Mouse (Mus musculus) kidney, postnatal 0 days (tissue): ENCODE data around the gene Myo1d. TPM values are rescaled to one million over a fixed set of nuclear protein-coding genes. Genes with fewer than 3 reads are reported as not detected.

Experiments used
- ATAC-seq: fragments of 200-750 bp; cut with Nextera tagmentation; replicated peaks from 2 replicates; pipeline ENCODE4 v1.8.0; 2017; ENCODE audit warnings: low read depth, moderate number of reproducible peaks, moderate TSS enrichment, moderate library complexity; ENCODE audit not compliant: low FRiP score
- DNase-seq: peaks from one replicate; pipeline ENCODE4 v3.0.0-alpha.2; 2016; ENCODE audit warnings: low spot score
- H3K27ac ChIP-seq: fragments of 300-500 bp; sonication (generic); 2 replicates; pipeline ENCODE4 v1.5.1; 2014; ENCODE audit warnings: mild to moderate bottlenecking
- H3K27me3 ChIP-seq: fragments of 300-500 bp; sonication (generic); 2 replicates; pipeline ENCODE4 v1.6.1; 2014; ENCODE audit warnings: low read length, mixed read lengths; ENCODE audit not compliant: insufficient read depth
- H3K36me3 ChIP-seq: fragments of 300-500 bp; sonication (generic); 2 replicates; pipeline ENCODE4 v1.6.1; 2014; ENCODE audit warnings: low read length, mixed read lengths; ENCODE audit not compliant: insufficient read depth
- H3K4me1 ChIP-seq: fragments of 300-500 bp; sonication (generic); replicated peaks from 2 replicates; pipeline ENCODE4 v1.6.1; 2014; ENCODE audit warnings: antibody characterized with exemption, low read length, mixed read lengths; ENCODE audit not compliant: insufficient read depth
- H3K4me2 ChIP-seq: fragments of 300-500 bp; sonication (generic); 2 replicates; pipeline ENCODE4 v1.6.1; 2014; ENCODE audit warnings: mild to moderate bottlenecking, low read length, moderate library complexity, mixed read lengths
- H3K4me3 ChIP-seq: fragments of 300-500 bp; sonication (generic); replicated peaks from 2 replicates; pipeline ENCODE4 v1.5.1; 2014; ENCODE audit warnings: low read depth, low read length
- H3K9ac ChIP-seq: fragments of 300-500 bp; sonication (generic); 2 replicates; pipeline ENCODE4 v1.6.1; 2014; ENCODE audit warnings: low read depth, low read length
- H3K9me3 ChIP-seq: fragments of 300-500 bp; sonication (generic); replicated peaks from 2 replicates; pipeline ENCODE4 v1.6.1; 2016; ENCODE audit warnings: low read length, inconsistent platforms, mixed read lengths
- CTCF ChIP-seq: IDR thresholded peaks from 2 replicates; pipeline ENCODE4 v1.5.1; 2016; ENCODE audit warnings: antibody characterized with exemption, low read depth, mild to moderate bottlenecking, moderate library complexity
- WGBS: fragments of 180-500 bp; shearing (Covaris S2); extraction: QIAGEN DNeasy Blood & Tissue Kit; methylation state at CpG from one replicate; pipeline ENCODE4 v1.1.7; 2014; 5-methylcytosine and 5-hydroxymethylcytosine counted together
- polyA plus RNA-seq: library from polyadenylated mRNA; unstranded; fragments of >200 nt; fragmentation: Nextera tagmentation; extraction: Ambion mirVana; gene quantifications from 2 replicates; pipeline ENCODE4 v1.2.1, GENCODE M21; 2015

Myo1d gene
- 15.7 and 16.9 TPM in 2 replicates for polyA plus RNA-seq

GRCm38 (mm10) chr11:80779527-80780344, at the start of gene Myo1d:
Gene Myo1d, minus strand, starts transcription at chr11:80780025.
- ATAC-seq: peak; percentile 96
- WGBS: 1% methylated on average over 82 of the region's 87 CpGs
- Histone ChIP-seq H3K4me1 (0 out of 2 replicates have a peak, but pooled peaks cover 3% of the 10 kb centered on the region), H3K9ac (peak within 1 kb of the TSS; percentile 64), H3K36me3 (no peaks in the 10 kb centered on the region), H3K27me3 (no peaks in the 10 kb centered on the region), H3K4me2 (peak within 1 kb of the TSS; percentile 91), H3K27ac (peak within 1 kb of the TSS; percentile 86), H3K4me3 (peak within 1 kb of the TSS; percentile 68), H3K9me3 (no peaks in the 10 kb centered on the region)
- peak; percentile 77 for TF ChIP-seq CTCF
- peak; percentile 89 for DNase-seq

DNA sequence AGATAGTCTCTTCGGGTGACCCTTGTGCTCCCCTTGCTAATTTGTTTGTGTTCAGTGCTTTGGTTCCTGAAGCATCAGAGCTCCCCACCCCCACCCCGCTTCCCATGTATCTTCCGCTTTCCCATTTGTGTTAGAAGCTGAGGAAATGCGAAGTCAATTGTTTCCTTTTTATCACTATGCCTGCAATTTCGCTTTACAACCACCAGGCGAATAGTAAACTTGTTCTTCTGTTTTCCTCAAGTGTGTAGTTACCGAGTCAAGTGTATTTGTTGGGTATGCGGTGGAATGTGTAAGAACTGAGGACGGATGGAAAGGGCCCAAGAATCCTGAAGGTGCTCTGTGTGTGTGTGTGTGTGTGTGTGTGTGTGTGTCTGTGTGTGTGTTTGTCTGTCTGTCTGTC, 42.0 kb upstream of the Myo1d start:
- H3K4me3 ChIP-seq: no peak overlapping the region
- peaks cover 15% of the 10 kb centered on the region; the same call in 1 of the 2 replicates for H3K36me3 ChIP-seq
- no peak overlapping the region for H3K27ac ChIP-seq
- 80% methylated on average over 9 of the region's 9 CpGs for WGBS
- TF ChIP-seq CTCF: no peak; the same call in 1 of the 2 replicates
- DNase-seq: no peak
- H3K27me3 ChIP-seq: no peaks in the 10 kb centered on the region
- H3K9ac ChIP-seq: no peak overlapping the region
- no peaks in the 10 kb centered on the region for H3K9me3 ChIP-seq
- no peak for ATAC-seq
- no peak overlapping the region for H3K4me2 ChIP-seq
- H3K4me1 ChIP-seq: peaks cover 7% of the 10 kb centered on the region; the same call in 1 of the 2 replicates

DNA sequence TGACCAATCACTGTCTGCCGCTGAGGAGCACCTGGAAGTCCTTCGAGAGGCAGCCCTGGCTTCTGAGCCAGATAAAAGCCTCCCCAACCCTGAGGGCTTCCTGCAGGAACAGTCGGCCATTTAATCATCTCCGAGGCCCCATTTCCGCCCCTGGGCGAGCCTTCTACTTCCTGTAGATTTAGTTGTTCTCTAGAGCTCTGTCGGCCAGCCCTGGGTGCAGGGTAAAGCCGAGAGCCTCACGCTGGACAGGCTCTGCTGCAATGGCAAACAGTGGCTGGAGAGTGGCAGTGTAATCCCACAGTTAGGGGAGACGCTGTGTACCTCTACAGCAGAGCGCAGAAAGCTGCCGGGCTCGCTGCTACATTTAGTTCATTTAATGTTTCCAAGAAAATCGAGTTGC, 41.5 kb upstream of the Myo1d start:
- Histone ChIP-seq H3K27ac (peak overlapping the region; percentile 19; the same call in 1 of the 2 replicates), H3K4me1 (peaks cover 7% of the 10 kb centered on the region; the same call in 1 of the 2 replicates), H3K27me3 (no peaks in the 10 kb centered on the region), H3K4me2 (no peak overlapping the region), H3K9me3 (no peaks in the 10 kb centered on the region), H3K36me3 (peaks cover 15% of the 10 kb centered on the region; the same call in 1 of the 2 replicates), H3K4me3 (no peak overlapping the region), H3K9ac (no peak overlapping the region)
- TF ChIP-seq CTCF: peak; percentile 41; the same call in 1 of the 2 replicates
- DNase-seq: peak; percentile 28
- WGBS: 59% methylated on average over 14 of the region's 14 CpGs
- no peak for ATAC-seq

DNA sequence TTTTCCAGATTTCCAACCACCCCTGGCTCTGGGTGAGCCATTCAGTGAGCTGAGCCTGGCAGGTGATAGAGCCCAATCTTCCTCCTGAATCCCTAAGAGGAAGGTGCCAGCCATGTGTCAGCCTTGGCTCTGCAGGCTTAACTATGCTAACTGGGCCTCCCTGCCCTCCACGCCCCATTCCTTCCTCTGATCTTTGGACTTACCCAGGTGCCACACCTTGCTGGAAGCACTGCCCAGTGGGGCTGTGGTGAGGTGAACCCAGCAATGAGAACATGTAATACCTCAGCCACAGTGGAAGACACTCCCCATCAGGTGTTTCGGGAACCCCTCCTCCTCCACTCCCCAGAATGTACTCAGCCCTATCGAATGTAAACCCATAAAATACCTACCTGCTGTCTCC, 40.3 kb upstream of the Myo1d start:
- DNase-seq (no peak), ATAC-seq (no peak)
- Histone ChIP-seq H3K36me3 (peaks cover 22% of the 10 kb centered on the region), H3K27me3 (no peaks in the 10 kb centered on the region), H3K9me3 (no peaks in the 10 kb centered on the region), H3K9ac (no peak overlapping the region), H3K4me3 (no peak overlapping the region), H3K27ac (no peak overlapping the region), H3K4me2 (no peak overlapping the region), H3K4me1 (peaks cover 7% of the 10 kb centered on the region; the same call in 1 of the 2 replicates)
- TF ChIP-seq CTCF: no peak
- 90% methylated on average over 3 of the region's 3 CpGs for WGBS

- TF ChIP-seq CTCF: peak; percentile 97
These were observed 38.4 kb upstream of the Myo1d start for GRCm38 (mm10) chr11:80818060-80818697.

GRCm38 (mm10) chr11:80815354-80815753, 35.5 kb upstream of the Myo1d start:
- peaks cover 23% of the 10 kb centered on the region for H3K36me3 ChIP-seq
- no peaks in the 10 kb centered on the region for H3K9me3 ChIP-seq
- ATAC-seq: no peak
- no peak overlapping the region for H3K27ac ChIP-seq
- H3K4me3 ChIP-seq: no peak overlapping the region
- no peak overlapping the region for H3K9ac ChIP-seq
- no peaks in the 10 kb centered on the region for H3K27me3 ChIP-seq
- H3K4me2 ChIP-seq: no peak overlapping the region
- TF ChIP-seq CTCF: no peak
- DNase-seq: no peak
- peaks cover 7% of the 10 kb centered on the region; the same call in 1 of the 2 replicates for H3K4me1 ChIP-seq
- WGBS: 80% methylated on average over 7 of the region's 7 CpGs

More at GRCm38 (mm10) chr11:80818060-80818697, 38.4 kb upstream of the Myo1d start:
- Histone ChIP-seq H3K9ac (no peak overlapping the region), H3K4me1 (peaks cover 7% of the 10 kb centered on the region; the same call in 1 of the 2 replicates), H3K27me3 (no peaks in the 10 kb centered on the region), H3K27ac (peak overlapping the region; percentile 64), H3K36me3 (peaks cover 28% of the 10 kb centered on the region), H3K4me2 (0 out of 2 replicates have a peak overlapping the region, but pooled peaks have one; percentile 10), H3K9me3 (no peaks in the 10 kb centered on the region), H3K4me3 (no peak overlapping the region)
- 44% methylated on average over 11 of the region's 11 CpGs for WGBS
- DNase-seq (peak; percentile 97), ATAC-seq (peak; percentile 78)
